Mouse (Mus musculus): ENCODE results near the gene Dbf4.

GRCm38 (mm10) chr5:8422157-8422931, at the start of gene Dbf4, which contains the start of gene Slc25a40:
- peak; percentile 72; the same call in 1 of the 2 replicates for TF ChIP-seq MXI1 (IDR thresholded peaks at IDR 0.05; ENCODE audit: low read depth, low read length)
- TF ChIP-seq ZC3H11A (IDR thresholded peaks at IDR 0.05; ENCODE audit: low read depth, low read length): no peak
- TF ChIP-seq CTCF (IDR thresholded peaks at IDR 0.05 in 2 of 3, conservative IDR thresholded peaks at IDR 0.05 in 1 of 3; ENCODE audit: control insufficient read depth in 1 of 3, insufficient read depth in 1 of 3, low read depth in 2 of 3, low read length in 3 of 3, poor library complexity in 1 of 3, severe bottlenecking in 1 of 3): no peak
- peak; percentile 66 to 88 for TF ChIP-seq POLR2A (IDR thresholded peaks at IDR 0.05; ENCODE audit: control insufficient read depth in 1 of 2, insufficient read depth in 1 of 2, low read depth in 1 of 2, low read length in 2 of 2, poor library complexity in 1 of 2)
- TF ChIP-seq E2F4 (IDR thresholded peaks at IDR 0.05; ENCODE audit: borderline replicate concordance, low read depth, low read length): no peak
- peak; percentile 66 for TF ChIP-seq NRF1 (IDR thresholded peaks at IDR 0.05; ENCODE audit: insufficient read depth, low read depth, low read length, poor library complexity, severe bottlenecking)
- TF ChIP-seq CHD1 (IDR thresholded peaks at IDR 0.05; ENCODE audit: low read depth, low read length): no peak
- no peak for TF ChIP-seq ZKSCAN1 (IDR thresholded peaks at IDR 0.05; ENCODE audit: low read depth, low read length)

Measured in MEL (cell line).